Mouse (Mus musculus): ENCODE measurements around the gene Ift46.

Gene Ift46

DNA sequence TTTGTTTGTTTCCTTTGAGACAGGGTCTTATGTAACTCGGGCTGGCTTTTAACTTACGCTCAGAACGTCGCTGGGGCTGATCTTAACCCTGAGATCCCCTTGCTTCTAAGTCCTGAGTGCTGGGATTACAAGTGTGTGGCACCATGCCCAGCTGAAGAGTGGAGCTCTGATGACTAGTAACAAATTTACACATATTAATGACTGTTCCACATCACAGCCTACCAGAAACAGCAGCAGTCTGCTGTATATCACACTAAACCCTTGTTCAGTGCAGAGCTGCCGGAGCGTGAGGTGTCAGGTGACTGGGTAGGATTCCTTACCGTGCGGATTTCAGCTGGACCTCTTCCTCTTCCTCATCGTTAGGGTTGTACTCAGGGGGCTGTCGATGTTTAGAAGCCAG lies 42.6 kb downstream of the Ift46 start:
- no peak for DNase-seq

DNA sequence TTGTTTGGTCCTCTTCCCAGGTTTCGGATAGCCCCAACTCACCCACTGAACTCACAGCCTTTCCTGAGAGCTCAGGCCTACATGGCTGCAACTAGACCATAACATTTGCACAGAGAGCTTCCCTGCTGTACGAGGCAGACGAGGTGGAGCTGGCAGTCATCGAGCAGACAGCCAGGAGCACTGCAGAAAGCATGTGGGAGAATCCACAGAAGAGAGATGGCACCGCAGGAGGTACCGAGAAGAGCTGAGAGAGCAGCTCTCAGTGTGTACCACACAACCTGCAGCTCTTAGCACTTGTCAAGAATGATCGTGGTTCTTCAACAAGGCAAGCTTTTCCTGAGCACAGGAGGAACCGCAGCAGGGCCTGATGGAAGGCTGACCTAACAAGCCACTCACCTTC lies 46.5 kb downstream of the Ift46 start:
- no peak for DNase-seq

GRCm38 (mm10) chr9:44817522-44817921 lies 49.8 kb downstream of the Ift46 start:
- no peak for DNase-seq

DNA sequence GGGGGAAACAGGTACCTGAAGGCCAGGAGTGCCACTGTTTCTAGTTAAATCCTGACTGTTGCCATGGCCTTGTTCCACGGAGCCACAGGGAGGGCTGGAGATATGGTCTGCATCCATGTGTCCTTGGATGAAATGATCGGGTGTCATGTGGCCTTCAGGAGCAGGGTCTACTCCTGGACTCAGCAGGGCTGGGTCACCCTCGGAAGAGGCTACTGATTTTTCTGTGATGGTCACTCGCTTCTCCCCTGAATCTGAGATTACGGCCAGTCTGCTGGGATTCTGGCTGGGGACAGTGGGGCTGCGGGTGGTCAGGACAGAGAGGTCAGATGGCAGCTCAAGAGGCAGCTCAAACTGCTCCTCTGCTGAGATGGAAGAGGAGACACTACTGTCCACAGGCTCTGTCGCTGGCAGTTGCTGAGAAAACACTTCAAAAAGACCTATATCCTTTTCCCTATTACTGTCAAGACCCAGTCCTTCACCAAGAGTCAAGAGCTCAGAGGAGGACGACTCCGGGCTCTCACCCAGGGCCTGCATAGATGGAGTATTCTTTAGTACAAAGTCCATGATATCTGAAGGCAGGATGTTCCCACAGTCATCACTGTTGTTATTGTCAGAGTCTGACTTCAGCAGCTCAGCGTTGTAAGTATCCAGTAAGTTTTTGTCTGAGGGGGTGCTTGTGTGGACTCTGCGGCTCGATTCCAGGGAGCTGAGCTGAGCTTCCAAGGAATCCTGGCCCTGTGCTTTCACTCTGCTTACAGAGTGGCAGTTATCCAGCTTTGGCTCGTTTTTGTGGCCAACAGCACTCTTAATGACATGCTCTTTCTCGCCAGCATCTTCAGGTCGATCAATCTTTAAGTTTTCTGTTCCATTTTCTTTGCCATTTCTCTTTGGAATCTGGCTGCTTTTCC lies 52.5 kb downstream of the Ift46 start:
- DNase-seq = no peak

DNA sequence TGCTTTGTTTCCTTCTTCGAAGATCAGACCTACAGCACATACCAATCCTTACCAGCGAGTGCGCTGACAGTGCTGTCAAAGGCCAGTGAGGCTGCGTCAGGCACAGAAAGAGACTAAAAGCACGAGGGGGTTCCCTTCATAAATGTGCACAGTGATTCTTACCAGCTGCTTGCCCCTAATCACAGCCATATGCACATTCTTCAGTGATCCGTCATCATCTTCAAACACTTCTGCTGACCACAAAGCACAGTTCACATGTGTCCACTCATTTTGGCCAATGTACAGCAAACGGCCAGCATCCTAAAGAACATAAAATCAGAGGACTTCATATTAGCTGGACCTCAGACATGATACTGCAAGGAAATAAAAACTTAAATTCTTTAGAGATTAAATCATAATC lies 59.0 kb downstream of the Ift46 start:
- peak; percentile 16 for DNase-seq

GRCm38 (mm10) chr9:44828944-44829343 lies 61.2 kb downstream of the Ift46 start:
- no peak for DNase-seq

GRCm38 (mm10) chr9:44830506-44830905 lies 62.8 kb downstream of the Ift46 start:
- no peak for DNase-seq

DNA sequence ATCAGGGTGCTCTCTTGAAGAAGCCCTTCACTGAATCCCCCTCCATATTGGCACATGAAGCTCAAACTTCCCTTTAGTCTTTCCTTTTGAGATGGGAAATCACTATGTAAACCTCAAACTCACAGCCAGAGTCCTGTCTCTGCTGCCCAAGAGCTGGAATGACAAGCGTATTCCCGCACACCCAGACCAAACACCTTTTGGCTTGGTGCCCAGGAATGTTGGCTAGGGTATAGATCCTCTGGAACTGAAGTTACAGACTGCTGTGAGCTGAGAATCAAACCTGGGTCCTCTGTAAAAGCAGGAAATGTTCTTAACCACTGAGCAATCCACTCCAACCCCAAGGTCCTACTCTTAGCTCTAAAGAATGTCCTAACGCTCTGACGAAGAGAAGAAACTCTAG lies 64.6 kb downstream of the Ift46 start:
- DNase-seq = no peak

- peak; percentile 79 for DNase-seq
Observed at GRCm38 (mm10) chr9:44836439-44836838, 68.7 kb downstream of the Ift46 start.

DNA sequence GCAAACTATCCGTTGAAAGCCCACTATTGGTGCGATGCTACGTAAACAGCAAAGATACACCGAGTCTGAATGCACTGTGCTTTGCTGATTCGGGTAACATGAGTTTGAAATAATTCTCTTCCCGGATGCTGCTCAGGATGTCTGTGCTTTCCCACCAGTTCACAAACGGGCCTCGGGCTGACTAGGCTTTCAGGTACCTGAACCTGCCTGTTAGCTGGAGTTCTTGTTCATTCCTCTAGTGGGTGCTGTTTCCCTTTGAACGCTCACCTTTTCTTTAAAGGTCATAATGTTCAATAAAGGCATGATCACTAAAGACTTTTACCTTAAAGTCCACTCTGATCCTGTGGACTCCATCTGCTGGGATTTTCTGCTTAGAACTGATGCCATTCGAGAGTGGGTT lies 73.5 kb downstream of the Ift46 start:
- peak; percentile 16 for DNase-seq

Data from embryo, embryonic 11 days (tissue).